Mouse (Mus musculus) testis, adult 2 months (tissue): Measurements from ENCODE around the gene Rps27.

Experiments
- CTCF ChIP-seq: fragments of 200-500 bp; IDR thresholded peaks from 2 replicates; pipeline ENCODE4 v1.5.1; 2012; ENCODE audit warnings: low read depth, mild to moderate bottlenecking, inconsistent platforms, low read length, moderate library complexity; ENCODE audit not compliant: control insufficient read depth, insufficient read depth, insufficient replicate concordance
- POLR2A ChIP-seq: fragments of 200-500 bp; IDR thresholded peaks from 2 replicates; pipeline ENCODE4 v1.6.1; 2012; ENCODE audit warnings: low read depth, mild to moderate bottlenecking, inconsistent platforms, low read length, moderate library complexity; ENCODE audit not compliant: control insufficient read depth

DNA sequence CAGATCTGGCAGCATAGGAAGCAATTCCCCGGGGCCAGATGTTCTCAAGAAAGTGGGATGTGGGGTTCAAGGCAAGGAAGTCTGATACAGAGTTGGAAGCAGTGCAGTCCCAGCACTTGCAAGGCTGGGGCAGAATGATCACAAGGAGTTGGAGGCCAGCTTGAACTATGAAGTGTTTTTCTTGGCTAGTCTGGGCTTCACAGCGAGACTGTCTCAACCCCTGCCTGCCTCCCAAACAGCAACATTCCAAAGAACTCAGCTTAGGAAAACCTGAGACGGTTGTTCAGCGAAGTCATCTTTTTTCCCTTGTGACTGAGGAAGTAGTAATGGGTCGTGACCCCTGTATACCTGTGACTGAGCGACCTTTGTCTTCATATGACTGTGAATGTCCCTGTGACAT, 37.3 kb upstream of the Rps27 start:
- no peak for TF ChIP-seq CTCF
- TF ChIP-seq POLR2A, result no peak
